Mouse (Mus musculus) right cerebral cortex, postnatal 36 days (tissue): Measurements from ENCODE around the gene Fkbp3.
"Not testable (repeated sequence)": the region's sequence is repeated elsewhere in the genome, so short reads cannot be mapped to it uniquely, and the experiment has no call there.

ENCODE experiments used
- DNase-seq, 2 experiments: peaks; one replicate each; pipeline ENCODE4 v3.0.0; 2022; ENCODE audit warnings: low spot score in 2 of 2, mixed read lengths in 1 of 2

Fkbp3 gene

GRCm38 (mm10) chr12:65073611-65074178 lies at the start of gene Fkbp3:
Fkbp3 (minus strand) TSS chr12:65074007.
- DNase-seq, result peak; percentile 91 to 93

- no peak for DNase-seq
Measured at GRCm38 (mm10) chr12:65119451-65119850, 45.6 kb upstream of the Fkbp3 start.

- no peak for DNase-seq
Measured at GRCm38 (mm10) chr12:65118968-65119367, 45.2 kb upstream of the Fkbp3 start.

DNA sequence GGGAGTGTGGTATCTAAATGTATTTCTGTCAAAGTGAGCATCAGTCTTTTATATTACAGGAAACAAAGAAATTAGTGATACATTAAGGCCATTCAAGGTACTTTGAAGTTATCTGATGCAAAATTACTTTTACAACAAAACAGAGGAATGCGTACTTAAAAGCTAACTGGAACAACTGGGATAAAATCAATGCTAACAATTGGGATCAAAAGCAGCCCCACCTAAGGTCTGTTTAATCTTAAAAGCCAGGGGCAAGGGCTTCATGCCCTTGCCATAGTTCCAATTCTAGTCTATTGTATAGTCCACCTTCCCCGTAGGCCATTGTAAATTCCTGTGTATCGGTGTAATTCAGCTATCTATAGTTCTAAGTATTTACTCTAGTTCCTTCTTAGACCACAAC lies 41.2 kb upstream of the Fkbp3 start:
- not testable (repeated sequence) for DNase-seq

GRCm38 (mm10) chr12:65113925-65114324 lies 40.1 kb upstream of the Fkbp3 start:
- no peak for DNase-seq

GRCm38 (mm10) chr12:65112811-65113210 lies 39.0 kb upstream of the Fkbp3 start:
- peak in 1 of 2 experiments; percentile 39 for DNase-seq

DNA sequence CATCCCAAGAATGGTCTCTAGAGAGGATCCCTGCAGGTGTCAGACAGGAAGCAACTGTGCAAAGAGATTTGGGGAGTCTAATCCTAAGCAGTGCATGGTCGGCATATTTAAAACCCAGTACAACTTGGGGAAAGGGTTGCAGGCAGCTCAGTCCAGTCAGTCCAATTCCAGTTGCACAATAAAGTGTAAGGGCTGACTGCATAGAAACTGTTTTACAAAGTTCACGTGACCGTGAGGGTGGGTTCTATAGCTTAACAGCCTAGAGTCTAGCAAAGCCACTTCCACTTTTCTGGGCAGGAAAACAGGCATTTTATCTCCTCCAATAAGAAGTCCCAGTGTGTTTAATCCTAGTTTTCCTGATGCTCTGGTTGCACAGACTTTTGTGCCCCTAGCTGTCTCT lies 37.7 kb upstream of the Fkbp3 start:
- DNase-seq, result no peak

DNA sequence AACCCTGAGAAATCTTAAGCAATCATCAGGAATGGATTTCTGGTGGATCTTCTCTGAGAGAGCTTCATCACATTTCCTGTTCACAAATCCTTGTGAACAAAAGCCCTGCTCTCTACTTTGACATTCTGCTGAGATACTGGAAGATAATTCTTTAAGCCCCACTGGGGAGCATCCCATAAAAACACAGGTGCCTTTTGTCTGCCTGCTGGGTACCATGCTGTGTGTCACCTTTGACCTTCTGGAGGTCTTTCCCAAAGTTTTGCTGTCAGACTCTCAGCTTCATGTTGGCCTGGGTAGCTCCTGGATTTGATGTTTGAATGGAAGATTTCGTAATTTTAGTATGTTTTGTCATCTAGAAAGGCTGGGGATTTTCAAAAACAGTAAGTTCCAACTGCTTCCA lies 34.9 kb upstream of the Fkbp3 start:
- DNase-seq, result no peak

GRCm38 (mm10) chr12:65076906-65077305 lies 3.1 kb upstream of the Fkbp3 start:
- no peak for DNase-seq

DNA sequence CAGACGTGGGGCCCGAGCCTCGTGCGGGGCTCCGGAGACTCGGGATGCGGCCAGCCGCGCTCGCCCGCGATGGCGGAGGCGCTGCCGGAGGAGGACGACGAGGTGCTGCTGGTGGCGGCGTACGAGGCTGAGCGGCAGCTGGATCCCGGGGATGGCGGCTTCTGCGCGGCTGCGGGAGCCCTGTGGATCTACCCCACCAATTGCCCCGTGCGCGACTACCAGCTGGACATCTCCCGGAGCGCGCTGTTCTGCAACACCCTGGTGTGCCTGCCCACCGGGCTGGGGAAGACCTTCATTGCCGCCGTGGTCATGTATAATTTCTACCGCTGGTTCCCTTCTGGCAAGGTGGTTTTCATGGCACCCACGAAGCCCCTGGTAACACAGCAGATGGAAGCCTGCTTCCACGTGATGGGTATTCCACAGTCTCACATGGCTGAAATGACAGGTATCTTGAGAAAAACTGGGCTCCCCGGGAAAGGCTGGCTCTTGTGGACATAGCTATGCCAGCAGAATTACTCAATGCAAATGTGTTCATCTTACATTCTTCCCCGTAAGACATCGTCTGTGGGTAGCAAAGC lies 2.0 kb upstream of the Fkbp3 start:
- DNase-seq, result no peak

DNA sequence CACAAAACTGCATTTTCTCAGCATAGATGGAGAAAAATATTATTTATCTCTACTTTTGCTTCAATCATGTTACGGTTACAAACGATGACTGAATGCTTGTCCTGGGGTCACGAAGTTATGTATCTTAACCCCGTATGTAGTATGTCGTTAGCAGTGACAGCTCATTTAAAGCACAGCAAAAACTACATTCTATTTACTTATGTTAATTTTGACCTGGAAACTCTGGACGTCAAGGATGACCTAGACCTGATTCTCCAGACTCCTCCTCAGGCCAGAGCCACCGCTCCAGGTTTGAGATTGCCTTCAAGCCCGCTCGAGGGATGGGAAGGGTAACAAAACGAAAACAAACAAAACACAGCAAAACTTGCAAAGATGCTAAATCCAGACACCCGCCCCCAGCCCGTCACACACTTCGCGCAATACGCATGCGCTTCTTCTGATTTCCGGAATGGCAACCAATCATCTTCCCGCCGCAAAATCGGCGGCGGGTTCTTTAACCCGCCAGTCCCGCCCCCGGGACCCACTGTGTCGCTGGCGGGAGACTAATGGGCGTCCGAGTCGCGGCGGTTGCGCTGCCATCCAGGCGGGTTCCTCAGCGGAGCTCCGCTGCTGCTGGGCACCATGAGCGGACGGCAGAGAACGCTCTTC lies 1.4 kb upstream of the Fkbp3 start, which contains the start of gene Fancm:
Fancm (plus strand) TSS at position 519 of the 648 bp plus-strand sequence.
- peak; percentile 87 to 88 for DNase-seq

DNA sequence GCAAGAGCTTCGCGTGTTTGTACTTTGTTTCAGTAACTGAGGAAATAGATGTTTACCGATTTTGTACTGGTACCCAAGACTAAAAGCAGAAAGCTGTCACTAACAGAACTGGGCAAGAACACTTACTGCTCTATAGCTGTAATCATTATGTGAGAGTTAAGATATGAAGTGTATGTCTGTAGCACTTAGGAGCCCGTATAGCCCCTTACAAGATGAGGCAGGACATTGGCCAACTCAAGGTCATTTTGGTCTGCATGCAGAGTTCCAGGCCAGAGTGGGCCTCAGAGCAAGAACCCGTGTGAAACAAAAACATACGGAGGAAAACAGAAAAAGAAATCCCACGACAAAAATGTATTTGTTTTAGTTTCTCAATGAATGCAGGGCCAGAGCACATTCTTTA lies 844 bp upstream of the Fkbp3 start:
- no peak for DNase-seq

GRCm38 (mm10) chr12:65072911-65073610 lies 746 bp downstream of the Fkbp3 start:
- DNase-seq, result no peak

DNA sequence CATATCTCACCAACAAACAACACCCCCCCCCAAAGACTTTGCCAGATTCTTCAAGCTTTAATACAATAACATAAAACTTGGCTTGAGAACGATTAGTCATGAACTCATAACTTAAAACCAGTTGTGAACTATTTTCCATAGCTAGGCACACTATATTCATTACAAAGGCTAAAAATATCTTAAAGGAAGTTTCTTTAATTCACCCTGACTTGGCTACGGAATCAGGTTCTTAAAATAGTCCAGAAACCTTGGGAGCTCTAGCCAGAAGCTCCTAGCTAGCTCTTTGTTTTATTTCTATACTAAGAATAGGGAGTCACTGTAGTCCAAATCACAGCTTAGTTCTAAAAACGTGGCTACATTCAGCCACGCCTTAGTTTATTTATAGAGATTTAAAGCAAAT lies 5.4 kb downstream of the Fkbp3 start:
- DNase-seq, result no peak

DNA sequence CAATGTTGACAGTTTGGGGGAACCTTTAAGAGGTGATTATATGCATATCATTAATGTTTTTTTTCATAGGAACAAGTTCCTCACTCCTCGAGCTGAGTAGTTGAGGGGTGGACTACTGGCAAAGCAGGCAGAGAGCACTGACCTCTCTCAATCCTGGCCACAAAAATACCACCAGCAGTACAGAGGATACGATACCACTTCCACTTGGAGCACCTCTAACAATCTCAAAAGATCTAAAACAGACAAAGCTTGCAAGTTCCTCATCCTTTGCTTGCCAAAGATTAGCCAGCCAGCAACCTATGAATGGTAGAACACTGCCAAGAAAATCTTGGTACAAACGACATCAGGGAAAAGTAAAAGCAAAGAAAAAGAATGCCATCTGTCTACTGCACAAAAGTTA lies 7.6 kb downstream of the Fkbp3 start:
- DNase-seq, result no peak

DNA sequence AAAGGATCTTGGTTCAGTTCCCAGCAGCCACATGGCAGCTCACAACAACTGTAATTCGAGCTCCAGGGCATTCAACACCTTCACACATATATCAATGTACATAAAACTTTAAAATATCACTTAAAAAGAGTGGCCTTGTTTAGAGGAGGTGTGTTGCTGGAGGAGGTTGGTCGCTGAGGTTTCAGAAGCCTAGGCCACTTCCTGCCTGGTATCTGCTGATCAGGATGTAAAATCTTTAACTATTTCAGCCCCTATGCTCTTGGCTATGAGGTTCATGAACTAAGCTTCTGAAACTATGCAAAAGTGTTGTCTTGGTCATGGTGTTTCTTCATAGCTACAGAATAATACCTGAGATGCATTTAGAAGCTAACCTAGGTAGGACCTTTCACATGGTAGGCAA lies 8.6 kb downstream of the Fkbp3 start:
- no peak for DNase-seq

DNA sequence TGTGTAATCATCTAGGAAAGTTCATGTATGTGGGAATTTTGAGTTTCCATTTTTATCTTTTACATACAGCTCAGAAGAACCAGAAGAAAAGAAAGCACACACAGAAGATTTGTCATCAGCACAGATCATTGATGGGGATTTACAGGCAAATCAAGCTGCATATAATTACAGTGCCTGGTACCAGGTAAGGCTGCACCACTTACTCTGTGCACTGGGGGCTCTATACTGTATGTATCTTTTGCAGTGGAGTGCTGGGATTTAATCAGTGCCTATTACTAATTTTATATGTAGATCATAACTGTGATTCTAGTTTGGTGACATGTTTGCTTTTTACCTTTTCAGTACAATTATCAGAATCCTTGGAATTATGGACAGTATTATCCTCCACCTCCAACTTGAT lies 12.7 kb downstream of the Fkbp3 start:
- no peak for DNase-seq

DNA sequence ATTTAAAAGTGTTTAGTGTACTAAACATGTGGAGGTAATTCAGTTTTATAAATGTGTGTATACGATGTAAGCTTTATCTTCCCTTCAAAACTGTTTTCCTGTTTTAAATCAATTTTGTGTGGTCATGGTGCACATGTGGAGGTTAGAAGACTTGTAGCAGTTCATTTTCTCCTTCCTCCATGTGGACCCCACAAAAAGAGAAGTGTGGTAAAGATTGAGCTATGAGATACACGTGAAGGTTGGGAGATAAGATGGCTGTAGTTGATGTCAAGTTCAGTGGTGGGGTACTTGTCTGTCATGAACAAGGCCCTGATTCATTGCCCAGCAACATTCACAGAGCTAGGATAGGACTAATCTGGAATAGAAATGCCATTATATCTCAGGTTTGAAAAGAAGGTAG lies 15.6 kb downstream of the Fkbp3 start:
- DNase-seq, result no peak

- DNase-seq, result no peak
Measured at GRCm38 (mm10) chr12:65048799-65049198, 25.0 kb downstream of the Fkbp3 start.

GRCm38 (mm10) chr12:65037546-65037937 lies 36.3 kb downstream of the Fkbp3 start:
- no peak for DNase-seq

DNA sequence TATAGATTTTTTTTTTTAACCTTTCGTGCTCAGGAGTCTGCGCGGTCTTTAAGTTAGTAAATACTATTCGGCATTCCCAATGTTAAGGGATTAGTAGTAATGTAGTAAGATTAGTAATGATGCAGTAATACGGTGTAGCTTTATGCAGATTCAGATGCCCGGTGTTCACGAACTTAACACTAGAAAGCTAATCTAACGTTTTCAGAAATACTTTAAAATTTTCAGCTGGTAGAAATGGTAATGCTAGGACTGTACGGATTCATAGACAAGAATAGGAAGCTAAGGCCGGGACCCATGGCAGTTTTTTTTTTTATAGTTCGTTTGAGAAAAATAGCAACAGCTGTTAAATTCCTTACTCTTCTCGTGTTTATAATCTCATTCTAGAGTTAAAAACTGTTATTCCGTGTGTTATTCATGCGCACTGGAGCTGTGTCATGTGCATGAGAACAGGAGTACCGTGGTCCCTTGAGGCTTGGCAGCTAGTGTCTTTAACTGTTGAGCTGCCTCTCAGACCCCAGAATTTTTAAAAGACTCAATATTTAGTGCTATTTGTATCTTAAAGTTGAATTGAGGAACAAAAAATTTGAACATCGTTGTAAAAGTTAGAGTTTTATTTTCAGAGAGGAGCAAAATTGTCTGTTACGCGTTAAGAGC lies 36.8 kb downstream of the Fkbp3 start:
- no peak for DNase-seq

DNA sequence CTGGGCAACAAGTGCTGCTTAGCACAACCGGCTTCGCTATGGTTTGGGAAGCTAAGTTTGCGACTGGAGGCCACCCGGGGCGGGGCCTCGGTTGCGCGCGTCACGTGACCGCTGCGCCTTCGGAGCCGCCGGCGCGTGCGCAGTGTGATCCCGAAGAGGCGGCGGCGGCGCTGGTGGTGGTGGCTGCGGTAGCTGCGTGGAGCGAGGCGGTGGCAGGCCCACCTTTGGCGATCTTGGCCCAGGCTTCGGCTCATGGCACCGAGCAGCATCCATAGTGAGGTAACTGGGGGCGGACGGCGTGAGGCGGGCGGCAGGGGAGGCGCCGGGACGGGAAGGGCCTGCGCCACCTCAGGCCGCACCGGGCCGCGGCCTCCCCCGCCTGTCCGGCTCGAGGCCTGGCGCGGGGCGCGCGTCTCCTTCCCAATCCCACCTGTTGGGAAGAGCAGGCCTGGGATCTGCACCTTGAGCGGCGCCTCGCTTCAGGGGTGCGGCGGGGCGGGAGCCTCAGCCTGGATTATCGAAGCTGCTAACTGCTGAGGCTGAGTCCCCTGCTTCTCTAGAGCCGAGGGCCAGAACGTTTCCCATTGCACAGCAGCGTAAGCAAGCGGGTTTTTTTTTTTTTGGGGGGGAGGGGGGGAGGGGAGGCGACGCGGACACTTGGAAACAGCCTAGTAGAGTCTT lies 37.5 kb downstream of the Fkbp3 start, which contains the start of gene Prpf39:
Prpf39 (plus strand) TSS at position 144 of the 681 bp plus-strand sequence.
- DNase-seq, result peak; percentile 84 to 85
